Mouse (Mus musculus) limb, embryonic 14.5 days (tissue): ENCODE measurements around the gene Cd3d. TPM values are rescaled to one million over a fixed set of nuclear protein-coding genes. Genes with fewer than 3 reads are reported as not detected.
A peak's percentile ranks its signal among the peaks of the same experiment; 100 is the strongest.
"Not testable (repeated sequence)": the region's sequence is repeated elsewhere in the genome, so short reads cannot be mapped to it uniquely, and the experiment has no call there.

Experiments
- ATAC-seq: fragments of 200-750 bp; cut with Nextera tagmentation; 2 replicates; pipeline ENCODE4 v1.8.0; 2017; ENCODE audit warnings: low read depth, moderate number of reproducible peaks, moderate TSS enrichment; ENCODE audit not compliant: low FRiP score
- DNase-seq: peaks from one replicate; pipeline ENCODE4 v3.0.0-alpha.2; 2015; ENCODE audit warnings: low spot score
- H3K27ac ChIP-seq: fragments of 300-500 bp; sonication (generic); replicated peaks from 2 replicates; pipeline ENCODE4 v1.5.1; 2014; ENCODE audit warnings: low read depth, mild to moderate bottlenecking, low read length, moderate library complexity, mixed read lengths
- H3K27me3 ChIP-seq: fragments of 300-500 bp; sonication (generic); 2 replicates; pipeline ENCODE4 v1.6.1; 2014; ENCODE audit warnings: low read length, mixed read lengths; ENCODE audit not compliant: control insufficient read depth, insufficient read depth
- H3K36me3 ChIP-seq: fragments of 300-500 bp; sonication (generic); 2 replicates; pipeline ENCODE4 v1.6.1; 2014; ENCODE audit warnings: mild to moderate bottlenecking, low read length, moderate library complexity, mixed read lengths; ENCODE audit not compliant: control insufficient read depth, insufficient read depth
- H3K4me1 ChIP-seq: fragments of 300-500 bp; sonication (generic); 2 replicates; pipeline ENCODE4 v1.6.1; 2014; ENCODE audit warnings: antibody characterized with exemption, low read length, mixed read lengths; ENCODE audit not compliant: control insufficient read depth, insufficient read depth
- H3K4me2 ChIP-seq: fragments of 300-500 bp; sonication (generic); replicated peaks from 2 replicates; pipeline ENCODE4 v1.6.1; 2014; ENCODE audit warnings: low read depth, mild to moderate bottlenecking, low read length, moderate library complexity; ENCODE audit not compliant: severe bottlenecking
- H3K4me3 ChIP-seq: fragments of 300-500 bp; sonication (generic); replicated peaks from 2 replicates; pipeline ENCODE4 v1.5.1; 2014; ENCODE audit warnings: low read length
- H3K9ac ChIP-seq: fragments of 300-500 bp; sonication (generic); 2 replicates; pipeline ENCODE4 v1.6.1; 2014; ENCODE audit warnings: mild to moderate bottlenecking, low read depth, low read length, moderate library complexity; ENCODE audit not compliant: severe bottlenecking
- H3K9me3 ChIP-seq: fragments of 300-500 bp; sonication (generic); 2 replicates; pipeline ENCODE4 v1.6.1; 2016; ENCODE audit warnings: low read length; ENCODE audit not compliant: control insufficient read depth
- POLR2A ChIP-seq: fragments of 200-500 bp; IDR thresholded peaks from 2 replicates; pipeline ENCODE4 v1.8.0; 2012; ENCODE audit warnings: inconsistent platforms, mild to moderate bottlenecking, moderate library complexity, borderline replicate concordance; ENCODE audit not compliant: insufficient read depth, insufficient read length; ENCODE audit errors: extremely low read depth
- WGBS: fragments of 180-500 bp; shearing (Covaris S2); extraction: QIAGEN DNeasy Blood & Tissue Kit; methylation state at CpG from one replicate; pipeline ENCODE4 v1.1.7; 2014; 5-methylcytosine and 5-hydroxymethylcytosine counted together
- polyA plus RNA-seq, 2 experiments: library from polyadenylated mRNA; depleted of rRNA in 1 of 2; stranded (reverse) in 1 of 2; unstranded in 1 of 2; fragments of >200 nt; fragmentation: Nextera tagmentation in 1 of 2; extraction: Ambion mirVana in 1 of 2; gene quantifications; 2 replicates each; pipeline versions ENCODE4 v1.2.1 to v1.2.3; 2012 to 2014

The Cd3d gene
- polyA plus RNA-seq, 2 experiments = not detected

GRCm38 (mm10) chr9:44965126-44965832 lies 16.3 kb upstream of the Cd3d start, which contains the start of gene Ube4a:
Gene Ube4a (minus strand): TSS chr9:44965600.
- under 1% methylated on average over 37 of the region's 39 CpGs for WGBS
- Histone ChIP-seq H3K9ac (peak within 1 kb of the TSS; percentile 80), H3K27me3 (no peaks in the 10 kb centered on the region), H3K9me3 (no peaks in the 10 kb centered on the region), H3K27ac (no peak within 1 kb of the TSS; the same call in 1 of the 2 replicates), H3K4me2 (peak within 1 kb of the TSS; percentile 75), H3K36me3 (peaks cover 19% of the 10 kb centered on the region), H3K4me3 (peak within 1 kb of the TSS; percentile 83), H3K4me1 (peaks cover 4% of the 10 kb centered on the region)
- DNase-seq (peak; percentile 99), ATAC-seq (peak; percentile 94)
- TF ChIP-seq POLR2A = 0 out of 2 replicates have a peak, but pooled peaks have one; percentile 14

GRCm38 (mm10) chr9:44965833-44966466 lies 15.6 kb upstream of the Cd3d start:
- 15% methylated on average over 10 of the region's 10 CpGs for WGBS
- H3K4me2 ChIP-seq = peak overlapping the region; percentile 75
- H3K4me3 ChIP-seq = peak overlapping the region; percentile 83
- ATAC-seq (no peak; the same call in 1 of the 2 replicates), DNase-seq (no peak)
- H3K4me1 ChIP-seq = peaks cover 4% of the 10 kb centered on the region
- peaks cover 12% of the 10 kb centered on the region for H3K36me3 ChIP-seq
- H3K27ac ChIP-seq = no peak overlapping the region; the same call in 1 of the 2 replicates
- no peak for TF ChIP-seq POLR2A
- no peak overlapping the region; the same call in 1 of the 2 replicates for H3K9ac ChIP-seq
- H3K27me3 ChIP-seq = no peaks in the 10 kb centered on the region
- no peaks in the 10 kb centered on the region for H3K9me3 ChIP-seq

GRCm38 (mm10) chr9:44966815-44967242 lies 14.8 kb upstream of the Cd3d start:
- no peak overlapping the region for H3K27ac ChIP-seq
- H3K9ac ChIP-seq = no peak overlapping the region
- ATAC-seq (no peak), DNase-seq (peak; percentile 78)
- WGBS = 24% methylated on average over 3 of the region's 3 CpGs
- no peak overlapping the region for H3K4me2 ChIP-seq
- peaks cover 5% of the 10 kb centered on the region; the same call in 1 of the 2 replicates for H3K36me3 ChIP-seq
- peaks cover 4% of the 10 kb centered on the region for H3K4me1 ChIP-seq
- no peaks in the 10 kb centered on the region for H3K27me3 ChIP-seq
- no peaks in the 10 kb centered on the region for H3K9me3 ChIP-seq
- TF ChIP-seq POLR2A = no peak
- no peak overlapping the region for H3K4me3 ChIP-seq

GRCm38 (mm10) chr9:44967763-44968162 lies 13.8 kb upstream of the Cd3d start:
- H3K36me3 ChIP-seq, H3K4me3 ChIP-seq, DNase-seq, H3K4me1 ChIP-seq, H3K9ac ChIP-seq, ATAC-seq, H3K4me2 ChIP-seq, H3K9me3 ChIP-seq, H3K27ac ChIP-seq, H3K27me3 ChIP-seq: not testable (repeated sequence)
- WGBS = 86% methylated on average over 5 of the region's 5 CpGs

GRCm38 (mm10) chr9:44969450-44969849 lies 12.1 kb upstream of the Cd3d start:
- TF ChIP-seq POLR2A = no peak

More at GRCm38 (mm10) chr9:44969450-44969849, 12.1 kb upstream of the Cd3d start:
- Histone ChIP-seq H3K4me2 (no peak overlapping the region), H3K9me3 (no peaks in the 10 kb centered on the region), H3K9ac (no peak overlapping the region), H3K27ac (no peak overlapping the region), H3K27me3 (0 out of 2 replicates have a peak, but pooled peaks cover 3% of the 10 kb centered on the region), H3K4me1 (peaks cover 4% of the 10 kb centered on the region), H3K36me3 (no peaks in the 10 kb centered on the region), H3K4me3 (no peak overlapping the region)
- DNase-seq (no peak), ATAC-seq (no peak)
- WGBS = 62% methylated on average over 1 of the region's 1 CpGs
